Mouse (Mus musculus): ENCODE results near the gene Clip2.
"Not testable (repeated sequence)": the region's sequence is repeated elsewhere in the genome, so short reads cannot be mapped to it uniquely, and the experiment has no call there.

Clip2 gene

DNA sequence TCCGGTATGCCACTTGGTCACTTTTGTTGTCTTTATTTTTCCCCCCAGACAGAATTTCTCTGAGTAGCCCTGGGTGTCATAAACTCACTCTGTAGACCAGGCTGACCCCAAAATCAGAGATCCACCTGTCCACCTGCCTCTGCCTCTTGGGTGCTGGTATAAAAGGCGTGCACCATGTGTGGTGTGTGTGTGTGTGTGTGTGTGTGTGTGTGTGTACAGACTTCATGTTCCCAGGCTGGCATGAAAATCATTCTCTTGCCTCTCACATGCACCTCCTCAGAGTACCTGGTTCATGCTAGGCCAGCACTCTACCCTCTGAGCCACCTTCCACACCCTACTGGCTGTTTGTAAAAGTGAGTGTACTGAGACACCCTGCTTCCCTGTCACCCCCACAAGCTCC lies 89.9 kb downstream of the Clip2 start:
- in situ Hi-C loops (cut with MseI, MboI) = no loop called here

DNA sequence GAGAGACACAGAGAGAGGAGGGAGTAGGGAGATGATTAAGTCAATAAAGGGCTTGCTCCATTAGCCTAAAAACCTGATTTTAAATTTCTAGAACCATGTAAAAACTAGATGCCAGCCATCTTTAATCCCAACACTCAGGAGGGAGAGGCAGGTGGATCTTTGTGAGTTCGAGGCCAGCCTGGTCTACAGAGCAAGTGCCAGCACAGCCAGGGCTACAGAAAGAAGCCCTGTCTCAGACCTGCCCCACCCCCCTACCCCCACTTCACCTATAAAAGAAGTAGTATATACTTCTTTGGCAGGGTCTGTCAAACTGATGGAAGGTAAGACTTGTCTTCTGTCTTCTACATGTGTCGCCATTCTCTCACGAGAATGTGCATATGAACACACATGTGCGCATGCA lies 91.7 kb downstream of the Clip2 start:
- in situ Hi-C loops (cut with MseI, MboI) = no loop called here

DNA sequence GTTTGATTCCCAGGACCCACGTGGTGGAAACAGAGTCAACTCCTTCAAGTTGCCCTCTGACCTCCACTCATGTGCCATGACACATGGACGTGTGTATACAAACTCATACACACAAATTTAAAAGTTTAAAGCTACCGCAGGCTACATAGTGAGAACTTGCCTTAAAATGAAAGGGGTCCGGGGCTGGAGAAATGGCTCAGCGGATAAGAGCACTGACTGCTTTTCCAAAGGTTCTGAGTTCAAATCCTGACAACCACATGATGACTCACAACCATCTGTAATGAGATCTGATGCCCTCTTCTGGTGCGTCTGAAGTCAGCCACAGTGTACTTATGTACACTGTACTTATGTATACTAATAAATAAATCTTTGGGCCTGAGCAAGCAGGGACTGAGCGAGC lies 93.1 kb downstream of the Clip2 start:
- in situ Hi-C loops (cut with MseI, MboI) = no loop called here

DNA sequence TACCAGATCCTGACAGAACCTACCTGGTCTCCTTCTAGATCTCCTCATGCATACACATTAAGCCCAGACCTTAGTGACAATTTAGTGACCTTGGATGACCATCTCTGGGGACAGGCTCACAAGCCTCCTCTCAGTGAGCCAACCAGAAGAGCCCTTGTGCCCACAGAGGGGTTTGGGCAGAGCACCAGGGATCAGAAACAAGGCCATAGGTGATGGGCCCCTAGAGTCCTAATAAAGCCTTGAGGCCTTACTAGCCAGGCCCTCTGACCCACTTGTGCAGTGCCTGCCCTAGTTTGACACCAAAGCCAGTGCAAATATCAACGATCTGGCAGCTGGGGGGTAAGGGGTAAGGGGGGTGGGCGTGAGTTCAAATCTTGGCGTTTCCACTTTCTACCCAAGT lies 93.8 kb downstream of the Clip2 start:
- in situ Hi-C loops (cut with MseI, MboI) = no loop called here

DNA sequence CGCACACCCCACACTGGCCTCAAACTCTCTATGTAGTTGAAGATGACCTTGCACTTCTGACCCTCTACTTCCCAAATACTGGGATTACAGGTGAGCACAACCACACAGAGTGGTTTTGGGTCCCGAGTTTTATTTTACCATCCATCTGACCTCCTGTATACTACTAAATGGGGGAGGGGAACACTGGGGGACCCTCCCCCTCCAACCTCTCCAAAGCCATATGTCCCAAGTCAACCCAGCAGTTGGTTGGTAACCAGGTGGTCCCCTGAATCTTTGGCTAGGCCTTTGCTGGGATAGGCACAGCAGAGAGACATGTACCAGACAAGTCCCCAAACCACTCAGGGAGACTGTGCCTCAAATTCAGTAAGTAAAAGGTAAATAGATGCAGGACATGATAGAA lies 94.9 kb downstream of the Clip2 start:
- in situ Hi-C loops (cut with MseI, MboI) = no loop called here

DNA sequence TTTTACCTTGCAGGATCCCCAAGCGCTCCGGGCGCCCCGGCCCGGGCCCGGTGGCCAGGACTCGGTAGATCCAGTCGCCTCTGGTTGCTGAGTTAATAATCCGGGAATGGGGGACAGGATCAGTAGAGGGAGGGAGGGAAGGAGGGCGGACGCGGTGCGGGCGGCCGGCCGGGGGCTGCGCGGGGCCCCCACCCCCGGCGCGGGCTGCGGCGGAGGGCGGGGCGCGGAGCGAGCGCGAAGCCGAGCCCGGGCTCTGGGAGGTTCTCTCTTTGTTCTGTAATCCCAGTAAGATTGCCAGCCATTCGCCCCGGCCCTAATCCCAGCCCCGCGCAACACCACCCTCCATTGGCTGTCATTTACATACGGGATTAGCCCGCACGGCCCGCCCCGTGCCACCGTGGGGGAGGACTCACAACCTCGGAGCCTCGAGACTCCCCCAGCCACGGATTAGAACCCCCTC lies 95.7 kb downstream of the Clip2 start, which contains the start of gene Gtf2ird1:
Gene Gtf2ird1 (minus strand): TSS at position 214 of the 460 bp plus-strand sequence.
- in situ Hi-C loops (cut with MseI, MboI) = no loop called here

DNA sequence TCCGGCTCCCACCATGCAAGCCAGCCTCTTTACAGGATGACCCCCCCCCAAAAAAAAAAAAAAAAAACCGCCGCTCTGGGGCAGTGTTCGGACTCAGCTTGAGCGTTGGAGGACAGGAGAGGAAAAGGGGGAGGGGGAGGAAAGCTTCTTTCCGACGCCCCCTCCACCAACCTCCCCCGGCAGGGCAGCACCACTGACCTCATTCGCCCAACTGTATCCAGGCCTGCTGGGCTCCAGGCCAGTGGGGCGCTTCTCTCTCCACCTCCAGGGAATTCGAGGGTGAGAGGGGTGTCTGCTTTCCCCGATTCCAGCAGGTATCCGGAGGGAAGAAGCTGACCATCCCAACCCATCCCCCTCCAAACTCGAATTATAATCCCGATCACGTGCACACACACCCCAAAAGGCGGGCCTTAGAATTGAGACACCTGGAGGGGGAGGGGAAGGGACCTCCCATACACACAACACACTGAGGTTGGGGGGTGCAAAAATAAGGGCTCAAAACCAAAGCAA lies 96.3 kb downstream of the Clip2 start:
- in situ Hi-C loops (cut with MseI, MboI) = no loop called here

DNA sequence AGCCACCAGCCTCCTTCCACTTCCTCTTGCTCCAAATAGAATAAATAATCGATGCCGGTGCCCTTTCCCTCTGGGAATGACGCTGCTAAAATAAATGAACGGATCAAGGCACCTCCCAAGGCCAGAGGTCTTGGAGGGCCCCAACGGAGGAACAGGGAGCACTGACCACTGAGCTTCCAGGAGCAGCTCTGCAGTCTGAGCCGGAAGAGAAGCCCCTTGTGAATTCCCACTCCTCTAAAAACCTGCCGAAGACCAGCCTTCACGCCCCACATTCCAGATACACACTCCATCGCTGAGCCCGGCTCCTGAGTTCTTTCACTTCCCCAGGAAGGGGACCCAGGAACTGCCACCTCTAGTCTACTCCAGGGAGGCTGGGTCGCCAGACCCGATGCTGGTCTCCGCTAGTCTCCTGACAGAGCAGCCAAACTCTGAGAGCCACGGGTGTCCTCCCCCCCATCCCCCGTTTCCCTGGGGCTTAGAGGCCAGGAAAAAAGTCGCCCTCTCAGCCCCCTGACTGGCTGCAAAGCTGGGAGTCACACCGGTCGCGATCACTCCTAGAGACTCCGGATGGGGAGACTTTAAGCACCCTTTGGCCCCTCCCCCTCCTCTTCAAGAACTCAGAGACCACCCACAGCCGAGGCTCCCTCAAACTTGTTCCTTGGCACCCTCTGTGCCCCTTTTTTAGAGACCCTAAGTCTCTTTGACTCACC lies 96.9 kb downstream of the Clip2 start:
- in situ Hi-C loops (cut with MseI, MboI) = no loop called here

DNA sequence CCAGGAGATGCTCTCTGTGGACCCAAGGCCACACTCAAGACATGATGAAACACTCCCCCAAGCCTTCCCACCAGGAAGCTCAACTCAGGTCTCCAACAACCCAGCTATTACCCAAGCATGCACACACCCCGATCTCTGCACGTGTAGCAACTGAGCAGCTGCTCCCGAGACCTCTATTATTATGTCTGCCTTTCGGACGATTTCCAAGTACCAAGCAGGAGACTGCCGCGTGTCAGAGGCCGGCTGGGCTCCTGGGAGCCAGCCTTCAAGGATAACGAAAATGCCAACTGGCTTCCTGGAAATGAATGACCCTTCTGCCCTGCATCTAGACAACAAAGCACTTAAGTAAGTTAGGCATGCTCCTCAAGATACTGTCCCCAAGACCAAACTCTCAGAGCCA lies 97.8 kb downstream of the Clip2 start:
- in situ Hi-C loops (cut with MseI, MboI) = no loop called here

DNA sequence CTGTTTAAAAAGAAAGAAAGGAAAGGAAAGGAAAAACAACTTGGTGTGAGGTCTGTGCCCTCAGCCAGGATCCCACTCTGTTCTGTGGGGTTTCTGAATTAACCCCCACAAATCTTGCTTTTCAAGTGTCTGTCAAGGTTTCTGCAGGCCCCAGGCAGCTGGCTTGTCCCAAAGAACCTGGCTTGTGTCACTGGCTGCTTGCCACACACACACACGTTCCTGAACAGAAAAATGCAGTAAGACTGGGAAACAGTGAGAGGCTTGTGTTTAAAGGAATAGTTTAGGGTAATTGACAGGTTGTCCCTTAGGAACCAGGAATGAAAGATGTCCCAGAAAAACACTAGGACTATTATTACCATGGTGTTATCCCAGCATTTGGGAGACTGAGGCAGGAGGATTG lies 98.7 kb downstream of the Clip2 start:
- in situ Hi-C loops (cut with MseI, MboI) = no loop called here

DNA sequence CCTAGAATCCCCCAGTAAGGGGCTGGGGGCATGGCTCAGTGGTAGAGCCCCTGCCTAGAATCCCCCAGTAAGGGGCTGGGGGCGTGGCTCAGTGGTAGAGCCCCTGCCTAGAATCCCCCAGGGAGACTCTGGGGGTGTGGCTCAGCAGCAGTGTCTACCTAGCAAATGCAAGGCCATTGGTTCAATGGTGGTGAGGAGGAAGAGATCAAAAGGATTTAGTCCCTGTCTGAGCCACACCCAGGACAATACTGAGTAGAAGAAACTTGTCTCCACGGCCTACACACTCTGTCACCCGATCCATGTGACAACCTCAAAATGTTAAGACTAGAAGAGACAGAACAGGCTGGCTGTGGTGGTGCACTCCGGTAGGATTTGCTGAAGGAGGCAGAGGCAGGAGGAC lies 105.5 kb downstream of the Clip2 start:
- in situ Hi-C loops (cut with MseI, MboI) = not testable (repeated sequence)

DNA sequence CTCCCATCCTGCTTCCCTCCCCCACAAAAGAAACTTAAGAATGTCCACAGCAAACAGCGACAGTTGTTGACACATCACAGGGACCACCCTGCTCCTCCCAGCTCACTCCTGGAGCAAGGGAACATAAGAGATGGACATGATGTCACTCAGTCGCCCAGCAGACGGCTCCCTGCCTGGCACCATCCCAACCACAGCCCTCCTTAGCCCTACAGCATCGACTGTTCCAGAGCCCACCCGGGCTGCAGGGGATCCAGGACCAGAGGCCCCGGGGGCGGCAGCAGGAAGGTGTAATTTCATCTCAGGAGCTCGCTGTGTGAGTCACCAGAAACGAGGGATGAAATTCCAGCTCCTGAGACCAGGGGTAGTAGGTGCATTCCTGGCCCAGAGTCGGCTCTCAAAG lies 106.3 kb downstream of the Clip2 start:
- in situ Hi-C loops (cut with MseI, MboI) = no loop called here

DNA sequence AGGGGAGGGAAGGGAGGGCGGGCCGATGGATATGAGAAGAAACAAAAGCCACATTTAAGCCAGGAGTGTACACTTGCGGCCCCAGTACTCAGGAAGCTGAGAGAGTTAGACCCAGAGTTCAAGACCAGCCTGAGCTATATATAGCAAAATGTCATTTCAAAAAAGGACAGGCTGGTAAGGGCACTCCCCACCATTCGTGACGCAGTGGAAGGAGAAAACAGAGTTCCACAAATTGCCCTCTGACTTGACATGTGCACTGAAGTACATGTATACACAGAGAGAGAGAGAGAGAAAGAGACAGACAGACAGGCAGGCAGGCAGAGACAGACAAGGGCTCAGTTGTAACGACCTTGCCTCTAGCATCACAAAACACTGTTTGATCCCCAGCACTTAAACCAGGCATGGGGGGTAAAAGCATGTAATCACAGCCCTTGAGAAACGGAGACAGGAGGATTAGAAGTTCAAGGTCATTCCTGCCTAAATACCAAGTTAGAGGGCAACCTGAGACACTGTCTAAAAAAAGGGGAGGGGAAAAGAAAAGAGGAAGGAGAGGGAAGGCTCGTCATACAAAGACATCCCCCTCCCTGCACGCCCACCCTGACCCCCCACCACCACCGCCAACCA lies 106.9 kb downstream of the Clip2 start:
- in situ Hi-C loops (cut with MseI, MboI) = no loop called here

DNA sequence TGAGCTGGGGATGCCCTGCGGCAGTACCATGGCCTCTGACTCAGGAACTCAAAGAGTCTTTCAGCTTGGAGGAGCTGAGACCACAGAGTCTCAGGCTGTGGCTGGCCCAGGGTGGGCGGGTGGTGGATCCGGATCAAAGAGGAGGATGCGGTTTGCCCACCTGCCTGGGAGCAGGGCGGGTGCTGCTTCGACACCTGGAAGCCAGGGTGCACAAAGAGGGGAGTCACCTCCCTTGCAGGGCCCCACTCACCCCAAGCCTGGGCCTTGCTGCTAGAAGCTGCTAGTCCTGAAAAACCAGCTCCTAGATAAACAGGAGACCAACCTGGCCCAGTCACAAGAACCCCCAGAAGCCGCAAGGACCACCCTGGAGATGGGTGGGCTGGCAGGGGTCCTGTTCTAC lies 107.8 kb downstream of the Clip2 start:
- in situ Hi-C loops (cut with MseI, MboI) = no loop called here

DNA sequence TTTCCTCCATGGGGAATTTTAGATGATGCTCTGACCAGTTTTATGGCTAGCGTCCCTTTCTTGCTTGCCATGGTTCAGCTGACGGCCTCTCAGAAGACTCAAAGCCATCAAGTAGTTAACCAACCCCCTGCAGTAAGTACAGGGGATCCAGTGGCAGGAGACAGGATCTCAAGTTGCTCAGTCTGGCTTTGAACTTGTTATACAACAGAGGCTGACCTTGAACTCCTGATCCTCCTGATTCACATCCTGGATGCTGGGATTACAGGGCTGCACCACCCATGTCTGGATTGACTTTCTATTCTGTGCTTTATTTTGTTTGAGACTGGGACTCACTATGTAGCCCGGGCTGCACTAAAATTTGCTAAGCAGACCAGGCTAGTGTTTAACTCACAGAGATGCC lies 110.2 kb downstream of the Clip2 start:
- in situ Hi-C loops (cut with MseI, MboI) = no loop called here

DNA sequence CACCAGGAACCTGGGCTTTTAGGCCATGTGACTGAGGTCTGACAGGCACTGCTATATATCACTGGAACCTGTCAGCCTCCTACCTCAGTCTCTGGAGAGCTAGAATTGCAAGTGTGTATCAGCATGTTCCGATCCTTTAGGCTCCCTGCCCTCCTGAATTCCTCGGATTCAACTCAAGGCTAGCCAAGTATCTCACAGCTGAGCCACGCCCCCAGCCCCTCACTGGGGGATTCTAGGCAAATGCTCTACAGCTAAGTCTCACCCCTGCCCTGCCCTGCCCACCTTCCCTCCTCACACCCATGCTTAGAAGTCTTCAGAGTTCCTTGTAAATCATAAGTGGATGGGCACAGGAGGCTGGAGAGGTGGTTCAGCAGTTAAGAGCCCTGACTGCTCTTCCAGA lies 111.1 kb downstream of the Clip2 start:
- in situ Hi-C loops (cut with MseI, MboI) = no loop called here

DNA sequence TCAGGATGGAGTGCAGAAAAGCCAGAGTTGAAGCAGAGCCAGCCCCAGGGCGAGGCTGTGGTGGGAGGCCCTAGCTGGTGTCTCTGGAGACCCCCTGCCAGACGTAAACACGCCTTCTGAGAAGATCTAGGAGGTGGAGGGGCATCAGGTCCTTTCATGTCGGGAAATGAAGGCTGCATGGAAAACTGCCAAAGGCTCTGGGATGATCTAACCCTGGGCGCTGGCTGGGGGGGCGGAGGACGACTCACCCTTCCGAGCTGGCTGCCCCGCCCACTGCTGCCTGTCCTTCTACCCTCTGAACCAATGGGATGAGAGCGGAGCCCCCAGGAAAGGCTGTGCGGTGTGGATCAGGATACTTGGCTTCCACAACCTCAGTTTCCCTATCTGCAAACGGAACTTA lies 112.1 kb downstream of the Clip2 start:
- in situ Hi-C loops (cut with MseI, MboI) = no loop called here

DNA sequence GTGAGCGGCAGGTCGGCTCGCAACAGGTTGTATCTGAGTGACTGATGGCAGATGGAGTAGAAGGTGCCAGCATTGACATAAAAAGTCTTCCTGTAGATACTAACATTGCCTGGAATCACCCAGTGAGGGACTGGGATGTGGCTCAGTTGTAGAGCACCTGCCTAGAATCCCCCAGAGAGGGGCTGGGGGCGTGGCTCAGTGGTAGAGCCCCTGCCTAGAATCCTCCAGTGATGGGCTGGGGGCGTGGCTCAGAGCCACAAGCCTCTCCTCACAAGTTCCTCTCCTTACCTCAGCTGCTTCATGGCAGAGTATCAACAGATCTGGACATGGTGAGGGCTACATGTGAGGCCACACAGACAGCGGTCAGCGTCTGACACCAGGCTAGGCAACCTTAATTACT lies 112.8 kb downstream of the Clip2 start:
- in situ Hi-C loops (cut with MseI, MboI) = no loop called here

Data from mouse trophoblast stem cell (cell line).